9 mouse cellular contexts compared by ENCODE assay signal in genomic region chr5:28168253-28169165, GRCm38 (mm10). TPM values are rescaled to one million over a fixed set of nuclear protein-coding genes. Genes with fewer than 3 reads are reported as not detected.
DNase-seq lines count a peak whose midpoint lies in the region; ATAC-seq lines count a peak whose summit lies in the region.
"Had no signal": no experiment of that assay in that cellular context is flagged by ENCODE, and none has a peak within 500 bp of the region (broad histone marks: within the 10 kb centered on the region; RNA-seq: fewer than 3 reads in every experiment).

No protein-coding gene starts in this region.

- no peak overlapping the region for H3K27ac ChIP-seq in kidney, embryonic 16.5 days (ENCODE audit: low read length)

- peak overlapping the region; percentile 11; the same call in 1 of the 2 replicates for H3K4me2 ChIP-seq in kidney, embryonic 16.5 days (replicated peaks; ENCODE audit: low read depth, low read length)
- H3K4me2 ChIP-seq: lung, embryonic 14.5 days had no signal

- no peak for ATAC-seq in kidney, embryonic 16.5 days (ENCODE audit: low FRiP score, low TSS enrichment)
- peak; percentile 39 for ATAC-seq in common myeloid progenitor, adult 5-6 weeks (replicated peaks; ENCODE audit: low read depth, poor library complexity, severe bottlenecking)
- ATAC-seq in frontal cortex, adult (ENCODE audit: low TSS enrichment) = no peak

- H3K27me3 ChIP-seq in kidney, embryonic 16.5 days (ENCODE audit: insufficient read depth, low read length) = peaks cover 95% of the 10 kb centered on the region

- WGBS in kidney, embryonic 16.5 days = 1% methylated on average over 36 of the region's 36 CpGs

- peaks cover 29% of the 10 kb centered on the region for H3K4me1 ChIP-seq in kidney, embryonic 16.5 days (ENCODE audit: insufficient read depth, low read length)

- H3K36me3 ChIP-seq in kidney, embryonic 16.5 days (ENCODE audit: insufficient read depth, low read length) = no peaks in the 10 kb centered on the region

- DNase-seq in kidney, adult 8-10 months = no peak
- DNase-seq in induced T-regulatory cell, adult 2 months (ENCODE audit: low read depth) = peak; percentile 40
- peak; percentile 67 for DNase-seq in neural tube, embryonic 10.5 days (ENCODE audit: extremely low spot score, low spot score)
- DNase-seq in ovary, adult 18-20 months (ENCODE audit: low spot score) = no peak
- no peak for DNase-seq in right cerebral cortex, postnatal 10 days (ENCODE audit: low spot score in 2 of 2)

- H3K4me3 ChIP-seq in kidney, embryonic 16.5 days (ENCODE audit: low read length) = peak overlapping the region; percentile 21

- H3K9me3 ChIP-seq in kidney, embryonic 16.5 days (ENCODE audit: low read length) = no peaks in the 10 kb centered on the region

- no peak overlapping the region for H3K9ac ChIP-seq in kidney, embryonic 16.5 days (replicated peaks; ENCODE audit: low read length)
- H3K9ac ChIP-seq: lung, embryonic 14.5 days had no signal

RNA-seq across cellular contexts. Expression of gene En2, which starts 3.0 kb away (rescaled TPM):
- 0.07 and 0.13 TPM in 2 replicates for polyA plus RNA-seq in kidney, embryonic 16.5 days (2015; fragmentation: Nextera tagmentation; extraction: Ambion mirVana)
- not detected in 2 replicates for total RNA-seq in common myeloid progenitor, adult 5-6 weeks (2017)
- polyA plus RNA-seq: lung, embryonic 14.5 days had no signal

Comparison
In these comparisons a context has a peak if more than half of its experiments do, and no peak if none do; other contexts are left out.
1. DNase-seq: peak in induced T-regulatory cell, adult 2 months (single experiment) and neural tube, embryonic 10.5 days (single experiment); none in kidney, adult 8-10 months (0 of 2), ovary, adult 18-20 months (single experiment) and right cerebral cortex, postnatal 10 days (0 of 2).